Mouse (Mus musculus) lung, postnatal 0 days (tissue): Measurements from ENCODE around the gene Spata21.

Source experiments
- CTCF ChIP-seq: IDR thresholded peaks from 2 replicates; pipeline ENCODE4 v1.5.1; 2016; ENCODE audit warnings: antibody characterized with exemption, mild to moderate bottlenecking
- EP300 ChIP-seq: IDR thresholded peaks from 2 replicates; pipeline ENCODE4 v1.6.1; 2016; ENCODE audit warnings: antibody characterized with exemption, mild to moderate bottlenecking, control low read depth

DNA sequence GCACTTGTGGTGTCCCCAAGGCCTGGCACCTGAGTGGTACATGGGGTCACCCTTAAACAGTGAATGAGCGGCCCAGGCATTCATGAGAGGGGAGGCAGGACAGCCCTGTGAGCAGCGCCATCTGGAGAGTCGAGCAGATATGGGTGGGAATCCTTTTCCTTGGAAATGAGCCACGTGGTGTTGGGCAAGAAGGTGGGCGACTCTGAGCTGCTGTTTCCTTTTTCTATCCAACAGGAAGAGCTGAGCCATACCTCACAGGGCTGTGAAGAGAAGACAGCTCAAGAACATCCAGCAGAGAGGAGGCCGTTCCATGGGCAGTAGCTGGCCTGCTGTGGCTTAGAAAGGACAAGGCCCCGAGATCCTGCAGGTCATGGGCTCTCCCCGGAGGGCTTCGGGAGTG is 581 bp downstream of the Spata21 start:
- TF ChIP-seq EP300: no peak
- TF ChIP-seq CTCF: no peak
